Mouse (Mus musculus) layer of hippocampus, adult 2 months (tissue): ENCODE results near the gene D11Wsu47e. TPM values are rescaled to one million over a fixed set of nuclear protein-coding genes. Genes with fewer than 3 reads are reported as not detected.

ENCODE experiments used
- DNase-seq, 2 experiments: peaks; one replicate each; pipeline ENCODE4 v3.0.0; 2022; ENCODE audit warnings: low spot score in 2 of 2
- H3K27ac ChIP-seq: fragments of 200-600 bp; 2 replicates; pipeline ENCODE4 v1.8.1; 2022
- H3K4me3 ChIP-seq: fragments of 200-600 bp; 2 replicates; pipeline ENCODE4 v1.8.1; 2022; ENCODE audit warnings: mild to moderate bottlenecking
- CTCF ChIP-seq: fragments of 200-600 bp; conservative IDR thresholded peaks from 2 replicates; pipeline ENCODE4 v1.8.1; 2022; ENCODE audit warnings: antibody characterized with exemption, mild to moderate bottlenecking, moderate library complexity
- total RNA-seq, 2 experiments: library from RNA; stranded (reverse); gene quantifications; 2 replicates each; pipeline ENCODE4 v1.2.3; 2021

The D11Wsu47e gene
- total RNA-seq, 2 experiments from 2014 or later = 13.2 to 16.2 TPM

DNA sequence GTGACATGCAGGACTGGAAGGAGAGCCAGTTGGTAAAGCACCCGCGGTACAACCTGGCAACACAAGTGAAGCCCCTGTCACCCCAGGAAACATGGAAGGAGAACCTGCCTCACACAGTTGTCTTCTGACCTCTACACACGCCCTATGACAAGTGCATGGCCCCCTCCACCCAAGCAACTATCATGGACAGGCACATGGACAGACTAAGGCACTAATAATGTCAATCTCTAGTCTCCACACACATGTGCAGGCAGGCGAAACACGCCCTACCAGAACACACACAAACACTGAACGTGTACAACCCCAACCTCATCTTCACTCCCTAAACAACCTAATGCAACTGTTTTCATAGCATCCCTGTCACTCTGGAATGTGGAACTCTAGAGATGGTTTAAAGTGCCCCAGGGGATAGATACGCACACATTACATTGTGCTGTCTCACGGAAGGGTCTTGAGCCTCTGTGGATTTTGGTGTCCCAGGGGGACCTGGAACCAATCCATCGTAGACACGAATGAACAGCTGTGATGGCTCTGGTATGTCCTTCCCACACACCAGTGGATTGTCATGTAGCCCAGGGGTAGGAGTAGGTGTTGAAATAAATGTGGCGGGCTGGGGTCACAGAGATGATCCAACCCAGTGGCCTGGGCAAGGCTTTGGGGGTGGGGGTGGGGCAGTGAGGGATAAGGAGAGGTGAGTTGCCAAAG lies 52.8 kb downstream of the D11Wsu47e start:
- Histone ChIP-seq H3K4me3 (no peak overlapping the region), H3K27ac (peak overlapping the region; percentile 28; the same call in 1 of the 2 replicates)
- TF ChIP-seq CTCF = no peak
- DNase-seq = no peak

GRCm38 (mm10) chr11:113737553-113737854 lies 53.3 kb downstream of the D11Wsu47e start:
- Histone ChIP-seq H3K27ac (peak overlapping the region; percentile 28; the same call in 1 of the 2 replicates), H3K4me3 (no peak overlapping the region)
- no peak for DNase-seq
- no peak for TF ChIP-seq CTCF

DNA sequence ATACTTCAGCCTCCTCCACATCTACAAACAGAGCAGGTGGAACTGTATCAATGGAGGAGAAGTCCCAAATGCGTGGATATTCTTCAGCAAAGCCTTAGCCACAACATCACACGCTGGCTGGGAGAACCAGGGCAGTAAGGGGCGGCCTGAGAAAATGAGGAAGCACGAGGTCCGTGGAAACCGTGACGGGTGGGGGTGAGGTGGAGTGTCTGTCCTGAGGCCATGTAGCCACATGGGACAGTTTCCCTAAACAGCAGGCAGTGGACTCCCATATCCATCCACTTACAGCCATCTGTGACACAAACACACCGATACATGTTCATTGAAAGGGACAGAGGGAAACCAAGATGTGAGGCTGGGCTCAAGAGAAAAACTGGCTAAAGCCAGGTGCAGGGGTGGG lies 53.7 kb downstream of the D11Wsu47e start:
- Histone ChIP-seq H3K4me3 (no peak overlapping the region), H3K27ac (peak overlapping the region; percentile 28; the same call in 1 of the 2 replicates)
- no peak for TF ChIP-seq CTCF
- DNase-seq = no peak

DNA sequence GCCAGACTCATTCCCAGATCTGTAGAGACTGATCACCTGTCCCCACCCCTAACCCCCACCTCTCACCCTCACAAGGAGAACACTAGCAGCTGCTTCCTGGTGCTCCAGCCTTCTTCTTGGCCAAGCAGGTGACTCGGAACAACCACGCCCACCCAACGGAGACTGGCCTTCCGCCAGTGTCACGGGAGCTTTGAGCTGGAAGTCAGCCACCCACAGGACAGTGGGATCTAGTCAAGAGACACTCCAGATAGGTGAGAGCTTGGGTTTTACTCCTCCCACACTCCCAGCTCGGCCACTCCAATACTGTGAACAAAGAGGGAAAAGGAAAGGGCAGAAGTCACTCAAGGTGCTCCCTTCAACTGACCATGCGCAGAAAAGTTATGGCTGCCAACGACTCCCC lies 55.0 kb downstream of the D11Wsu47e start:
- no peak for DNase-seq
- Histone ChIP-seq H3K27ac (peak overlapping the region; percentile 18; the same call in 1 of the 2 replicates), H3K4me3 (no peak overlapping the region)
- TF ChIP-seq CTCF = no peak

DNA sequence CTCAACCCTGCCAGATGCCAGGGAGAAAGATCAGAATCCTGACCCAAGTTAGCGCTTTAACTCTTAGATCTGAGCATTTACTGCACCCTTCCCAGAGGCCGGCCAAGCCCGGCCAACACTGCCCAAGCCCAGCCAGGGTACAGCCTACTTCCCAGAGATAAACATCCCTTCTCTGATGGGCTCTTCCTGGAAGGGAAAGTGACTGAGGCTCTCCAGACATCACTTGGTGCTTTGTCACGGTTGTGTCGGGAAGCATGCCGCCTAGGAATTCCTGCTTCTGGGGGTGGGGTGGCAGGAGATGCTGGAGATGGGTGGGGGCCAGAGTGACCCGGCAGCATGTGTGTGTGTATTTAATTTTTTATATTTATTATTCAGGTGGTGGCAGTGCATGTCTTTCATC lies 55.9 kb downstream of the D11Wsu47e start:
- TF ChIP-seq CTCF = no peak
- no peak for DNase-seq
- peak overlapping the region; percentile 18; the same call in 1 of the 2 replicates for H3K27ac ChIP-seq
- H3K4me3 ChIP-seq = no peak overlapping the region

DNA sequence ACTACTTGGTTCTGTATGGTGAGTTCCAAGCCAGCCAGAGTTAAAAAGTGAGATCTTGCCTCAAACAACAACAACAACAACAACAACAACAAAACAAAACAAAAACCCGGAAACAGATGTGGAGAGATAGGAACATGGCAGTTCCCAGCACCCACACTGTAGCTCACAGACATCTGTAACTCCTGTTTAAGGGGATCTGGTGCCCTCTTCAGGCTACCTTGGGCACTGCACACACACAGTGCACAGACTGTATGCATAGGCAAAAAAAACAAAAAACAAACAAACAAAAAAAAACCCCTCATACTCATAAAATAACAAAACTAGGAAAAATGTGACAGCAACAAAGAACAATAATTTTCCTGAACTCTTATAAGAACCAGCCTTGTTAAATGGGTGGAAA lies 58.8 kb downstream of the D11Wsu47e start:
- DNase-seq = no peak
- Histone ChIP-seq H3K4me3 (no peak overlapping the region), H3K27ac (no peak overlapping the region)
- peak; percentile 63 for TF ChIP-seq CTCF

Other genes starting within 250 kb of the D11Wsu47e start
- 10 to 100 TPM; 22.0 to 23.2 TPM for gene Sstr2, start 65.1 kb upstream of the D11Wsu47e start, total RNA-seq
- gene Cog1, start 35.2 kb upstream of the D11Wsu47e start, total RNA-seq = 10 to 100 TPM; 59.5 to 63.2 TPM
- gene Slc39a11, start 34.3 kb upstream of the D11Wsu47e start, total RNA-seq = 10 to 100 TPM; 21.7 to 23.1 TPM
- gene Fam104a, start 257 bp upstream of the D11Wsu47e start, total RNA-seq = 10 to 100 TPM; 26.4 to 29.1 TPM
- not detected for gene Cpsf4l, start 25.6 kb downstream of the D11Wsu47e start, total RNA-seq
- 10 to 100 TPM; 30.5 to 35.2 TPM for gene Cdc42ep4, start 67.5 kb downstream of the D11Wsu47e start, total RNA-seq